Mouse (Mus musculus): ENCODE measurements around the gene Eif3d. TPM values are rescaled to one million over a fixed set of nuclear protein-coding genes. Genes with fewer than 3 reads are reported as not detected.

Eif3d gene
- polyA plus RNA-seq, 1 experiment, result 91.2 TPM

DNA sequence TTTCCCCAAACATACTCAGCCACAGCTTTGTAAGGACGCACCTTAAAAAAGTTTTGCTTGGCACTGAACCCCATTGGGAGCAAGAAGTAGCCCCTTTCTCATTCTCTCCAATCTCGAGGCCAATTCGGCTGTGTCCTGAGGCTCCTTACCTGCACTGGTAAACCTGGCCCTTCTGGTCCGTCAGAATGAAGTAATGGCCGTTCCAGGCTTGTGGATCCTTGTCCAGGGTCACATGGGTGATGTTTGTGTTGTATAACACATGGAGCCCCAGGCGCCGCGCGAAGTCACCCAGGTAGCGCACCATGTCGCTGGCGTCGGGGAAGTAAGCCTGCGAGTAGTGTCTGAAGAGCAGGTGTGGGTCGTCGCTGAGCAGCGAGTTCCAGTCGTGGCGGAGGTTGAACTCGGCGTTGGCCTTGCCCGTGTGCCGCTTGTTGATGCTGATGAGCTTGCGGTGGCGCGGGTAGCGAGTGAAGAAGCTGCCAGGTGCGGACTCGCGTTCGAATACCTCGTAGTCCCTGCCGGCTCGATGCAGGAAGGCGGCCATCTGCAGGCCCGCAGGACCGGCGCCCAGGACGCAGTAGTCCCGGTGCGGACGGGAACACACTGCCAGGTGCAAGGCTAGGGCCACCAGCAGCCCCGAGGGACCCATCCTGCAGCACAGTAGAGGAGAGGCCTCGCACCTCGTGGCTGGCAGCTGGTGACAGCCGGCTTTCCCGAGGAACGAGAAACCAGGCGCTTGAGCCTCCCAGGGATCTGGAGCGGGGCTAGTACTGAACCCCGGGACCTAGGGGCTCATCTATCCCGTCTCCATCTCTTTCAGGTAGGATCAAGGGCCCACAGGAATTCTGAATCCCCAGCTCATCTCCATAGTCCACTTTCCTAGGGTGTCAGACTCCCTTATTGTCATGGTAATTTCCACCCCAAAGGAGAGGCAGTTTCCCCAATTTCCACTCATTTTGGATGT is 14.9 kb downstream of the Eif3d start:
- DNase-seq, result no peak
- peak overlapping the region; percentile 16 for H3K4me3 ChIP-seq (replicated peaks; ENCODE audit: extremely low read depth, low read depth, low read length)
- 12% methylated on average over 52 of the region's 52 CpGs for WGBS
- no peak for TF ChIP-seq CTCF (IDR thresholded peaks at IDR 0.05; ENCODE audit: insufficient read depth, low read length)
- no peak for TF ChIP-seq POLR2A (IDR thresholded peaks at IDR 0.05; ENCODE audit: borderline replicate concordance, extremely low read depth, low read depth, low read length)
- no peaks in the 10 kb centered on the region; the same call in 1 of the 2 replicates for H3K4me1 ChIP-seq (ENCODE audit: control insufficient read depth, insufficient read depth, low read length)

DNA sequence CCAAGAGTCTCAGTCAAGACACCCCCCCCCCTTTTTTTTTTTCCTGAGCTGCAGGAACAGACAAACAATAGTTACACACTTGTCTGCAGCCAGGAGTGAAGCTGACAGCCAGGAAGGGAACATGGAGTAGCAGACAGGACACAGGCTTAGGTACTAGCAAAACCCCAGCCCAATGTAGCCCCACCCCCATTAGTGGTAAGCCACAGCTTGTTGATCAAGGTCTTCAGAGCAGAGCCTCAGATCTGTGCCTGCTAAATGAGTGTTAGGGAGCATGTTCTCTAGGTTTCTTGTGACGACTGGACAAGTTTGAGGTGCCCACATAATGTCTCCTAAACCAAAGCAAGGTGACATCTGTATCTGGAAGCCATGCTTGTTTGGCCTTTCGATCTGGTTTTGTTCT is 16.3 kb downstream of the Eif3d start:
- DNase-seq, result no peak
- WGBS, result 75% methylated on average over 2 of the region's 2 CpGs

DNA sequence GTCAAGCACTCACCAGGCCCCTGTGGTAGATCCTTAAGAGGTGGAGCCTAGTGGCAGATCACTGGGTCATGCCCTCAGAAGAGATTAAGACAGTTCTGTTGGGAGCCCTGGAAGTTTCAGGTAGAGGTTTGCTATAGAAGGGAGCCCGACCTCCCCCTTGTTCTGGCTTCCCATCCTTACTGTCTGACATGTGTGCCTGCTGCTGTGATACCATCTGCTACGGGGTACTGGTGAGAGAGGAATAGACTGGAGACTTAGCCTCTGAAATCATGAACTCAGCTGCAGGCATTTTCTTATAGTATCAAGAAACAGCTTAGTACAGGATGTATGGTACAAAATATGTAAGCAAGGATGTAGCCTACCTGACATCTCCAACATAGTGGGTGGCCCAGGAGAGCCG is 17.7 kb downstream of the Eif3d start:
- H3K4me3 ChIP-seq (replicated peaks; ENCODE audit: extremely low read depth, low read depth, low read length), result no peak overlapping the region
- no peaks in the 10 kb centered on the region; the same call in 1 of the 2 replicates for H3K4me1 ChIP-seq (ENCODE audit: control insufficient read depth, insufficient read depth, low read length)
- no peak for DNase-seq
- 82% methylated on average over 3 of the region's 3 CpGs for WGBS
- no peak for TF ChIP-seq POLR2A (IDR thresholded peaks at IDR 0.05; ENCODE audit: borderline replicate concordance, extremely low read depth, low read depth, low read length)
- no peak for TF ChIP-seq CTCF (IDR thresholded peaks at IDR 0.05; ENCODE audit: insufficient read depth, low read length)

More for the DNA sequence above, 16.3 kb downstream of the Eif3d start:
- H3K4me1 ChIP-seq (ENCODE audit: control insufficient read depth, insufficient read depth, low read length), result no peaks in the 10 kb centered on the region; the same call in 1 of the 2 replicates
- TF ChIP-seq CTCF (IDR thresholded peaks at IDR 0.05; ENCODE audit: insufficient read depth, low read length) (no peak), POLR2A (IDR thresholded peaks at IDR 0.05; ENCODE audit: borderline replicate concordance, extremely low read depth, low read depth, low read length) (no peak)
- no peak overlapping the region for H3K4me3 ChIP-seq (replicated peaks; ENCODE audit: extremely low read depth, low read depth, low read length)

DNA sequence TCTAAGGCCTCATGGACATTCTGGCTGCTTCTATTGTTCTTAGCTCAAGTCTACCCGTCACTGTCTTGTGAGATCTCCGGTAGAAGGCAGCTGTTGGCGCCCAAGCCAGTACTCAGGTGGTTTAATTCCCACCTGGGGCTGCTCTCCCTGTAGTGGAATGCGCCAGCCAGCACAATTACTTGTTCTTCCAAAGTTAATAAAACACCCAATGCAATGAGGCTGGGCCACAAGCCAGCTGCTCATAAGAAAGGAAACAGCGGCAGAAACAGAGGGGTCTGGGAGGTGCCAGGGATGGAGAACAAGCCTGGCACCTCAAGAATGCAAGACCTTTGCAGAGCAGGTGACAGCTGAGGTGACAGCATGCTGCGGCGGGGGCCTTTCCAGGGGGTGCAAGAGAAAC is 21.6 kb downstream of the Eif3d start:
- DNase-seq, result no peak
- no peaks in the 10 kb centered on the region for H3K4me1 ChIP-seq (ENCODE audit: control insufficient read depth, insufficient read depth, low read length)
- 68% methylated on average over 7 of the region's 7 CpGs for WGBS
- no peak overlapping the region for H3K4me3 ChIP-seq (replicated peaks; ENCODE audit: extremely low read depth, low read depth, low read length)
- TF ChIP-seq CTCF (IDR thresholded peaks at IDR 0.05; ENCODE audit: insufficient read depth, low read length) (no peak), POLR2A (IDR thresholded peaks at IDR 0.05; ENCODE audit: borderline replicate concordance, extremely low read depth, low read depth, low read length) (no peak)

DNA sequence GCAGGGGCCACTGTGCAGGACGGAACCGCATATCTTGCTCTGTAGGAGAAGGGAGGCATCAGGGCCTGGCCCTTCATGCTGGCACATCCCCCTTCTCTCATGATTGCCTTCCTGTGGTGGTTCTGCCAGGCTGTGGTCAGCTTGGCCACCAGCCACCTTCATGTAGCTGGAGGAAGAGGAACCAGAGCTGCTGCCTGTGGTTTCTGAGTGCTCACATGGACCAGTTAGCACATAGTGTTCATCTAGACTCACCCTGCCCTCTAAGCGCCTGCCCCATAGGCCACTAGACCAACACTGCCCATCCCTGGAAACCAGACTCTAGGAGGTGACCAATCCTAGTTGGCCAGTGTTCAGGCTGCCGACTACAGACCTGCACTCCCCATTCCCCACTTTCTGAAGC is 24.9 kb downstream of the Eif3d start:
- no peak overlapping the region for H3K4me3 ChIP-seq (replicated peaks; ENCODE audit: extremely low read depth, low read depth, low read length)
- no peaks in the 10 kb centered on the region for H3K4me1 ChIP-seq (ENCODE audit: control insufficient read depth, insufficient read depth, low read length)
- 61% methylated on average over 4 of the region's 4 CpGs for WGBS
- peak; percentile 30 for DNase-seq
- TF ChIP-seq POLR2A (IDR thresholded peaks at IDR 0.05; ENCODE audit: borderline replicate concordance, extremely low read depth, low read depth, low read length), result no peak
- TF ChIP-seq CTCF (IDR thresholded peaks at IDR 0.05; ENCODE audit: insufficient read depth, low read length), result no peak

DNA sequence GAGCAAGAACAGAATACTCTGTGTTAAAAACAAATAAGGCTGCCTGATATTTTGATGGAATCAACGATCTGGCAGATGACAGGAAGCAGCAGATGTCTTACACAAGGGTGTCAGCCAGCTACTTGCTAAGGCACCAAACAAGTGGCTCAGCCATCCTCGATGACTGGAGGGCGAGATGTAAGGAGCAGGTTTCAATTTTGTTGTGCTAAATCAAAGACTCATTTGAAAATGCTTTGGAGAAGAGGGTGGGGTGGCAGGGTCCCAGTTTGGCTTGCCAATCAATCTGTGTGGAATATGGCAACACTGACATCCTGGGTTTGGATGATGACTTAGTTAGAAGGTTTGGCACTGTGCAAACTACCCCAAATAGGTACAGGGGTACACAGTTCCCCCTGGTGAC is 29.1 kb downstream of the Eif3d start:
- 72% methylated on average over 3 of the region's 3 CpGs for WGBS
- TF ChIP-seq POLR2A (IDR thresholded peaks at IDR 0.05; ENCODE audit: borderline replicate concordance, extremely low read depth, low read depth, low read length) (no peak), CTCF (IDR thresholded peaks at IDR 0.05; ENCODE audit: insufficient read depth, low read length) (no peak)
- DNase-seq, result no peak
- Histone ChIP-seq H3K4me3 (replicated peaks; ENCODE audit: extremely low read depth, low read depth, low read length) (no peak overlapping the region), H3K4me1 (ENCODE audit: control insufficient read depth, insufficient read depth, low read length) (no peaks in the 10 kb centered on the region)

DNA sequence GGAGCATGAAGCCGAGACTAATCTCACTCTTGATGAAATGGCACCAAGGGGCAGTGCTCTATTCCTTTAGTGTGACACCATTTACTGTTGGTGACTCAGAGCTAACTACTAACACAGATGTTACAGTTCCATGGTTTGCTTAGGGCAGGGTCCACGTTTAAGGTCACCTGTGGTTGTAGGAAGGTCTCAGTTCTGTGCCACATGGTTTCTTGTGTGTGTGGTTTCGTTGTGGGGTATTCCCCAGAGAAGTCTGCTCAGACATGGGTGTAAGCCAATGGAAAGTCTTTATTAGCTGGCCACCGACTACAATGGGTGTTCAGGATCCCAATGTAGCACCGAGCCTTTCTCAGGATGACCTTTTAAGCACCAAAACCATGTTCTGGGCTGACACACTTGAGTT is 32.1 kb downstream of the Eif3d start:
- DNase-seq, result no peak
- Histone ChIP-seq H3K4me1 (ENCODE audit: control insufficient read depth, insufficient read depth, low read length) (peaks cover 6% of the 10 kb centered on the region; the same call in 1 of the 2 replicates), H3K4me3 (replicated peaks; ENCODE audit: extremely low read depth, low read depth, low read length) (no peak overlapping the region)
- WGBS, result 64% methylated on average over 5 of the region's 5 CpGs
- TF ChIP-seq POLR2A (IDR thresholded peaks at IDR 0.05; ENCODE audit: borderline replicate concordance, extremely low read depth, low read depth, low read length) (no peak), CTCF (IDR thresholded peaks at IDR 0.05; ENCODE audit: insufficient read depth, low read length) (no peak)

- no peak overlapping the region for H3K4me3 ChIP-seq (replicated peaks; ENCODE audit: extremely low read depth, low read depth, low read length)
- DNase-seq, result no peak
- peaks cover 9% of the 10 kb centered on the region; the same call in 1 of the 2 replicates for H3K4me1 ChIP-seq (ENCODE audit: control insufficient read depth, insufficient read depth, low read length)
- WGBS, result 73% methylated on average over 14 of the region's 14 CpGs
- TF ChIP-seq CTCF (IDR thresholded peaks at IDR 0.05; ENCODE audit: insufficient read depth, low read length), result no peak
- no peak for TF ChIP-seq POLR2A (IDR thresholded peaks at IDR 0.05; ENCODE audit: borderline replicate concordance, extremely low read depth, low read depth, low read length)
These were observed 34.8 kb downstream of the Eif3d start for GRCm38 (mm10) chr15:77935673-77936375.

DNA sequence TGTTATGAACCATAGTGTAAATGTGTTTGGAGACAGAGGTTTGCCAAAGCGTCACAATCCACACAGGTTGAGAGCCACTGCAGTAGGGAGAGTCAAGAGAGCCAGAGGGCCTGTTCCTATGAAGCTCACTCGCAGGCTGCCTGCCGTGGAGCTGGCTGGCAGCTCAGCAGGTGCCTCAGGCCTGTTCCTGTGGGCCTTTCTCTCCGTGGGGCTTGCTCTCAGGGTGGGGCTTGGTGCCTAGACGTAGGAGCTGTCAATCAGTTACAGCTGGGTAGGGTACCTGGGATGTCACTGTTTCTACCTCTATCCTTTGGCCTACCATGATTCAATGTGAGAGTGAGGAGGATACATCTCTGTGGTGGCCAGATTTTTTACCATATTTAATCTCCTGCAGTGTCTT is 35.6 kb downstream of the Eif3d start:
- DNase-seq, result no peak
- Histone ChIP-seq H3K4me1 (ENCODE audit: control insufficient read depth, insufficient read depth, low read length) (peaks cover 9% of the 10 kb centered on the region; the same call in 1 of the 2 replicates), H3K4me3 (replicated peaks; ENCODE audit: extremely low read depth, low read depth, low read length) (no peak overlapping the region)
- 73% methylated on average over 5 of the region's 5 CpGs for WGBS
- TF ChIP-seq POLR2A (IDR thresholded peaks at IDR 0.05; ENCODE audit: borderline replicate concordance, extremely low read depth, low read depth, low read length) (no peak), CTCF (IDR thresholded peaks at IDR 0.05; ENCODE audit: insufficient read depth, low read length) (no peak)
